Mouse (Mus musculus) v-Abl transformed pro-B cells (cell line): ENCODE measurements around the gene Recql.

Experiments
- in situ Hi-C, 2 experiments: fragments of 400-800 bp; cut with MboI; formaldehyde crosslinking; loops; one replicate each; pipeline ENCODE4 v1.15.1; 2025; ENCODE audit not compliant: unreplicated experiment in 2 of 2

Gene Recql

DNA sequence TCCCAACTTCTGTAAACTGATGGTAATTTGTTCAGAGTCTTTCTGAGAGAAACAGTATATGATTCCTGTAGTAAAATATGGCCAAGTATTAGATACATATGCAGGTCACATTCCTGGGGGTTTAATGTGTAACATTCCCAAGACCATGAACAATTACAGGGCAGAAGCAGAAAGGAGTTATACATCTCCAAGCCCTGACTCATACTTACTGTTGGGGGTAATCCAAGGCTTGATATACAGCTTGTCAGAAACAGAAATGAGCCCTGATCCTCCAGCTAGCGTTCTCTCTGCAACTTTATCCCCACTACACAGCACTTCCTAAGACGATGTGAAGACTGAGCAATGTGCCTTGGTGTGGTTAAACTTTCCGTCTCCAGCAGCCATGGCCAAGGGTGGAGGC, 19.3 kb downstream of the Recql start:
- in situ Hi-C loops: loop anchor here in 1 of 2 experiments (25.0 kb wide), 1 partner anchor 820 kb away; no protein-coding TSS in a partner anchor

DNA sequence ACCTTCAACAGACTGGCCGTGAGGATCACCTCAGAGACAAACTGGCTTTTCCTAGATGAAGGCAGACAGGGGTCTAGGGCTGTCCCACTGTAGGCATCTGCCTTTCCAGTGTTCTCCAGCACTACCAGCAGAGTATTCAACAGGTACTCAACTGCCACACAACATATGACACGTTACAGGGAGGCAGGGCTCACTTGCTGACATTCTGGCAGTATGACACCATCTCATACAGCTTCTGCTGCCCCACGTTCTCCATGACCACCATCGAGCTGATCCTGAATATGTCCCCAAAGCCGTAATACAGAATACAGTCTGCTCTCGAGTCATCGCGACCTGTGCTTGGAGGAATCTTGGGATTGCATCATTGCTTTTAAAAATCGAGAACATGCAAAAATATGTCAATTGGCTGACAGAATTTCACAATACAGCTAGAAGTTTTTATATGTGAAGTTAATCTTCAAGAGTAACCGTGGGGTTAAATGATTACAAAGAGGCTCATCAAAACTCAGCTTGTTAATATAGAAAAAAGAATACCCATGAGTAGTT, 20.3 kb downstream of the Recql start:
- in situ Hi-C loops: loop anchor here in 1 of 2 experiments (25.0 kb wide), 1 partner anchor 821 kb away; no protein-coding TSS in a partner anchor

GRCm38 (mm10) chr6:142365742-142366472, 21.0 kb downstream of the Recql start:
- in situ Hi-C loops: loop anchor here in 1 of 2 experiments (25.0 kb wide), 1 partner anchor 821 kb away; no protein-coding TSS in a partner anchor

GRCm38 (mm10) chr6:142363019-142363576, 23.8 kb downstream of the Recql start:
- in situ Hi-C loops: loop anchor here in 1 of 2 experiments (25.0 kb wide), 1 partner anchor 824 kb away; no protein-coding TSS in a partner anchor

DNA sequence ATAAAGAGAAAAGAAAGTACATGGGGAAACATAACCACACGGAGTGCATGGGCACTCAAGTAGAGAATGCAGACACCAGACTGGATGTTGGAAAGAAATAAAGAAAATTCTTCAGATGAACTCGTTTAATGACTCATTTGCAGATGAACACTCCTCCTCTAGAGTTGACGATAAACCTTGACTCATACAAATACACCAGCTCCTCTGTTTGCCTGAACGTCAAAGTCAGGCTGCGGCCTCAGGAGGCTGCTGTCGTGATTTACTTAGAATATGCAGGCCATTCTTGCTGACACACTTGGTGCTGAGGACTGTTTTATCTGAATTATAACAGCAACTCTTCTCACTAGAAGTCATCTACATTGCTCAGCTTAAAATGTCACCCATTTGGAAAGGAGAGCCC, 24.9 kb downstream of the Recql start:
- in situ Hi-C loops: loop anchor here in 1 of 2 experiments (25.0 kb wide), 1 partner anchor 825 kb away; no protein-coding TSS in a partner anchor

GRCm38 (mm10) chr6:142357106-142357505, 29.8 kb downstream of the Recql start:
- in situ Hi-C loops: loop anchor here in 1 of 2 experiments (25.0 kb wide), 1 partner anchor 830 kb away; no protein-coding TSS in a partner anchor

- in situ Hi-C loops: loop anchor here in 1 of 2 experiments (25.0 kb wide), 1 partner anchor 835 kb away; no protein-coding TSS in a partner anchor
Observed at GRCm38 (mm10) chr6:142352099-142352498, 34.8 kb downstream of the Recql start.

- in situ Hi-C loops: loop anchor here (5.0 to 25.0 kb wide), 4 partner anchors 35 to 1635 kb away; partner anchors contain the start of genes Cmas (in 1 of the 2), Golt1b (in 1 of the 2) and Recql (in 1 of the 2)
Observed at GRCm38 (mm10) chr6:142347431-142348385, 39.2 kb downstream of the Recql start.

DNA sequence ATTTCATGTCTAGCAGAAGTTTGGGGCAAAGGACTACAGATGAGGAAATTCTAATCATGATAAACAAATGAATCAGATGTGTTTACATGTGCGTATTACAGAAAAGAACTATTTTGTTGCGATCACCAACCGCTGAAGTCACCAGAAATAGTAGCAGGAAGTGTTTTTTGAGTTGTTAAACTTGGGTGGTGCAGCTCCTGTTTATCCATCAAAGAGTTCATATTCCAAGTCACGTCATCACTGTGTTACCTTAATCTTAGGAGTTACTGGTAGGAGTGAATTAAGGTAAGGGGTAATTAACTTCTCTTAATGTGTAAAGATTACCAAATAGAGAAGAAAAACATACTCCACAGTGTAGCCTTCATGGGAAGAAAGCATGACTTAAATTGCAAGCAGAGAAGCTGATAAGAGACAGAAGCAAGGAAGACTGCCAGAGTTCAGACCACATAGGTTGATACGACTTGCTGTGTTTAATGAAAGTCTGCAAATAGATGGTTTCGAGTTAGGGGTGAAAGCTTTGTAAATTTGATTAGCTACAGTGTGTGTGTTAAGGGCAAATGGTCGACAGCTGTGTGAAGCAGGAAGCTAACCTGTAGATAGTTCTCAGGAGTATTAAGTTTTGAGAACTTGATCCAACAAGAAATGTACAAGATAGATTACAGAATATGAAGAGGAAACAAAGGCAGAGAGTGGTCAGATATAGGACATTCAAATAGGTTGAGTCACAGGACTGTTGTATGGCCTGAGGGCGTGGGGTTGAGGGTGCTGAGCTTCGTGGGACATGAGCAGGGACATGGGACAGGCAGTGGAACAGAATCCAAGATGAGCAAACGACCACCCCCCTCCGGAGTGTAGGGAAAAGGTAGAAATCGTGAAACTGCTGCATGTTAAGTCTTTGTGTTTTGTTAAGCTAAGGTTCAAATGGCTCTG, 40.4 kb downstream of the Recql start:
- in situ Hi-C loops: loop anchor here (5.0 to 25.0 kb wide), 4 partner anchors 36 to 1634 kb away; partner anchors contain the start of genes Cmas (in 1 of the 2), Golt1b (in 1 of the 2) and Recql (in 1 of the 2)

GRCm38 (mm10) chr6:142345440-142346038, 41.3 kb downstream of the Recql start, which contains the start of gene Pyroxd1:
Pyroxd1 (plus strand) TSS chr6:142345654.
- in situ Hi-C loops: loop anchor here (5.0 to 25.0 kb wide), 4 partner anchors 37 to 1633 kb away; partner anchors contain the start of genes Cmas (in 1 of the 2), Golt1b (in 1 of the 2) and Recql (in 1 of the 2)

- in situ Hi-C loops: loop anchor here (10.0 to 25.0 kb wide), 2 partner anchors 411 to 1631 kb away; partner anchors contain the start of gene Cmas (in 1 of the 2)
Observed at GRCm38 (mm10) chr6:142343561-142343960, 43.3 kb downstream of the Recql start.

GRCm38 (mm10) chr6:142339576-142339975, 47.3 kb downstream of the Recql start:
- in situ Hi-C loops: loop anchor here (25.0 kb wide), 1 partner anchor 1627 kb away; no protein-coding TSS in a partner anchor

GRCm38 (mm10) chr6:142338961-142339360, 47.9 kb downstream of the Recql start:
- in situ Hi-C loops: loop anchor here (25.0 kb wide), 1 partner anchor 1627 kb away; no protein-coding TSS in a partner anchor

GRCm38 (mm10) chr6:142329201-142329600, 57.7 kb downstream of the Recql start:
- in situ Hi-C loops: loop anchor here (25.0 kb wide), 1 partner anchor 1617 kb away; no protein-coding TSS in a partner anchor

DNA sequence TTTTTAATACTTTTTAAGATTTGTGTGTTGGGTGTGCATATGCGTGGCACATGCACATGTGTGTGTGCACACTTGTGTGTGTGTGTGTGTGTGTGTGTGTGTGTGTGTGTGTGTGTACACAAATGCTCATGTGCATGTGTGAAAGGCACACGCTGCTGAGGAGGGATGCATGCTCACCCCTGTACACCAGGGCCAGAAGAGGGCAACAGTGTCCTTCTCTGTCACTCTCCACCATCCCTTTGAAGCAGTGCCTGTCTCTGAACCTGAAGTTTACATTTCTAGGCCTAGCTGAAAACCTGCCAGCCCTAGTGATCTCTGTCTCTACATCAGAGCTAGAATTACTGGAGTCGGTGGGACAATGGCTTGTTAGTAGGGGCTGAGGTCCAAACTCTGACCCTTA, 60.3 kb downstream of the Recql start:
- in situ Hi-C loops: loop anchor here (25.0 kb wide), 1 partner anchor 1614 kb away; no protein-coding TSS in a partner anchor

DNA sequence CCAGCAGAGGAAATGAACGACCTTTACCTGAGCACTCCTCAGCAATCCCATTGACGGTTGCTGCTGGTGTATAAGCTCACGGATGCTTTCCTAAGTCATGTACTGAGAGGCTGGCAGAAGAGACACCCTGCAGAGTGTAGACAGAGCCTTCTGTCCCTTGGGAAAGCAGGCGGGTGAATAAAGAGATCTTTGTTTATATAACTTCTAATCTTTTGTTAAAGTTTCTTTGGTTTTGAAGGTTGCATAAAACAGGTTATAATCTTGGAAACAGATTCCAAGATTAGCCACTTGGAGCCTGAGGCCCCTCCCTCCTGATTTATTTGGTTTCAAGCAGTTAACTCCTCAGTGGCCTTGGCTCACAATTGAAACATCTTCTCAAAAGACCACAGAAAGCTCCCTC, 64.0 kb downstream of the Recql start, which contains the start of gene Slco1a5:
TSS of gene Slco1a5 (minus strand) at position 101 of the 400 bp plus-strand sequence.
- in situ Hi-C loops: no loop called here

DNA sequence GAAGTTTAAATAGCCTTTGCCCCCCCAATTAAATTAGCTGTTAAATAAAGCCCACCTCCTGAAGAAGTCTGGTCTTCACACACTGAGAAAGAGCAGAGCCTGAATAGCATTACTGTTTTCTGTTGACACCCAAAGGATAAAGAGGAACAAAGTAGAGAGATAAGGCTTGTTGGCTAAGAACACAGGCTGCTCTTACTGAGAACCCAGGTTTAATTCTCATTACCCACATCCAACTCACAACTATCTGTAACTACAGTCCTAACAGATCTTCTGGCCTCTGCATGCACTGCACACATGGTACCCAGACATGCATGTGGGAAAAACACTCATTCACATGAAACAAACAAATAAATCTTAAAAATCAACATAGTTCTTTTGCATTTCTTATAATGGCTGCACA, 69.8 kb downstream of the Recql start:
- in situ Hi-C loops: no loop called here

GRCm38 (mm10) chr6:142314285-142314684, 72.6 kb downstream of the Recql start:
- in situ Hi-C loops: no loop called here
